Mouse (Mus musculus): ENCODE data around the gene Eef1g. TPM values are rescaled to one million over a fixed set of nuclear protein-coding genes. Genes with fewer than 3 reads are reported as not detected.

Eef1g gene
- polyA plus RNA-seq (2015; fragmentation: Nextera tagmentation; extraction: Ambion mirVana), result 153 and 159 TPM in 2 replicates

GRCm38 (mm10) chr19:8966590-8967372 is at the start of gene Eef1g:
Gene Eef1g (plus strand): TSS chr19:8967041.
- H3K9ac ChIP-seq (replicated peaks; ENCODE audit: low read depth), result peak within 1 kb of the TSS; percentile 83
- WGBS, result under 1% methylated on average over 50 of the region's 52 CpGs

GRCm38 (mm10) chr19:8919000-8919399 is 47.8 kb upstream of the Eef1g start:
- TF ChIP-seq EP300 (IDR thresholded peaks at IDR 0.05) (no peak), CTCF (IDR thresholded peaks at IDR 0.05) (no peak)
- Histone ChIP-seq H3K4me2 (replicated peaks; ENCODE audit: low read depth, low read length) (no peak overlapping the region), H3K27me3 (replicated peaks; ENCODE audit: insufficient read depth, low read length) (no peaks in the 10 kb centered on the region), H3K36me3 (ENCODE audit: insufficient read depth, low read length) (peaks cover 25% of the 10 kb centered on the region), H3K9ac (replicated peaks; ENCODE audit: low read depth) (no peak overlapping the region), H3K27ac (ENCODE audit: low read length) (no peak overlapping the region), H3K9me3 (ENCODE audit: low read length) (no peaks in the 10 kb centered on the region), H3K4me3 (ENCODE audit: low read depth, low read length) (no peak overlapping the region), H3K4me1 (ENCODE audit: insufficient read depth, low read depth, low read length) (peaks cover 7% of the 10 kb centered on the region; the same call in 1 of the 2 replicates)
- DNase-seq (ENCODE audit: low spot score), result no peak
- ATAC-seq, result no peak
- WGBS, result 91% methylated on average over 3 of the region's 3 CpGs

More at GRCm38 (mm10) chr19:8966590-8967372, at the start of gene Eef1g:
- H3K4me2 ChIP-seq (replicated peaks; ENCODE audit: low read depth, low read length), result peak within 1 kb of the TSS; percentile 82
- peak within 1 kb of the TSS; percentile 98 for H3K27ac ChIP-seq (ENCODE audit: low read length)
- peak; percentile 100 for DNase-seq (ENCODE audit: low spot score)
- no peaks in the 10 kb centered on the region for H3K9me3 ChIP-seq (ENCODE audit: low read length)
- 0 out of 2 replicates have a peak, but pooled peaks cover 4% of the 10 kb centered on the region for H3K4me1 ChIP-seq (ENCODE audit: insufficient read depth, low read depth, low read length)
- H3K27me3 ChIP-seq (replicated peaks; ENCODE audit: insufficient read depth, low read length), result no peaks in the 10 kb centered on the region
- TF ChIP-seq EP300 (IDR thresholded peaks at IDR 0.05), result peak; percentile 88
- no peak for TF ChIP-seq CTCF (IDR thresholded peaks at IDR 0.05)
- peak; percentile 99 for ATAC-seq
- H3K36me3 ChIP-seq (ENCODE audit: insufficient read depth, low read length), result peaks cover 34% of the 10 kb centered on the region
- peak within 1 kb of the TSS; percentile 64 for H3K4me3 ChIP-seq (ENCODE audit: low read depth, low read length)

- Histone ChIP-seq H3K36me3 (ENCODE audit: insufficient read depth, low read length) (peaks cover 19% of the 10 kb centered on the region), H3K27ac (ENCODE audit: low read length) (peak overlapping the region; percentile 91), H3K9ac (replicated peaks; ENCODE audit: low read depth) (no peak overlapping the region), H3K4me2 (replicated peaks; ENCODE audit: low read depth, low read length) (peak overlapping the region; percentile 66; the same call in 1 of the 2 replicates), H3K27me3 (replicated peaks; ENCODE audit: insufficient read depth, low read length) (no peaks in the 10 kb centered on the region), H3K9me3 (ENCODE audit: low read length) (no peaks in the 10 kb centered on the region), H3K4me3 (ENCODE audit: low read depth, low read length) (no peak overlapping the region), H3K4me1 (ENCODE audit: insufficient read depth, low read depth, low read length) (peaks cover 7% of the 10 kb centered on the region; the same call in 1 of the 2 replicates)
- no peak for DNase-seq (ENCODE audit: low spot score)
- no peak for ATAC-seq
- TF ChIP-seq CTCF (IDR thresholded peaks at IDR 0.05) (no peak), EP300 (IDR thresholded peaks at IDR 0.05) (no peak)
- WGBS, result 76% methylated on average over 6 of the region's 6 CpGs
Measured at GRCm38 (mm10) chr19:8919684-8920072, 47.2 kb upstream of the Eef1g start.

- peak within 1 kb of the TSS; percentile 91 for H3K27ac ChIP-seq (ENCODE audit: low read length)
- peaks cover 14% of the 10 kb centered on the region; the same call in 1 of the 2 replicates for H3K36me3 ChIP-seq (ENCODE audit: insufficient read depth, low read length)
- DNase-seq (ENCODE audit: low spot score), result peak; percentile 97
- H3K9me3 ChIP-seq (ENCODE audit: low read length), result no peaks in the 10 kb centered on the region
- peaks cover 7% of the 10 kb centered on the region; the same call in 1 of the 2 replicates for H3K4me1 ChIP-seq (ENCODE audit: insufficient read depth, low read depth, low read length)
- no peaks in the 10 kb centered on the region for H3K27me3 ChIP-seq (replicated peaks; ENCODE audit: insufficient read depth, low read length)
- no peak for TF ChIP-seq CTCF (IDR thresholded peaks at IDR 0.05)
- TF ChIP-seq EP300 (IDR thresholded peaks at IDR 0.05), result no peak
- ATAC-seq, result peak; percentile 99
- 4% methylated on average over 40 of the region's 50 CpGs for WGBS
- peak within 1 kb of the TSS; percentile 77 for H3K9ac ChIP-seq (replicated peaks; ENCODE audit: low read depth)
- peak within 1 kb of the TSS; percentile 74 for H3K4me3 ChIP-seq (ENCODE audit: low read depth, low read length)
- H3K4me2 ChIP-seq (replicated peaks; ENCODE audit: low read depth, low read length), result peak within 1 kb of the TSS; percentile 66
Measured at GRCm38 (mm10) chr19:8920073-8920736, 46.6 kb upstream of the Eef1g start, which contains the start of gene B3gat3. Gene B3gat3 (plus strand): TSS chr19:8920374.

DNA sequence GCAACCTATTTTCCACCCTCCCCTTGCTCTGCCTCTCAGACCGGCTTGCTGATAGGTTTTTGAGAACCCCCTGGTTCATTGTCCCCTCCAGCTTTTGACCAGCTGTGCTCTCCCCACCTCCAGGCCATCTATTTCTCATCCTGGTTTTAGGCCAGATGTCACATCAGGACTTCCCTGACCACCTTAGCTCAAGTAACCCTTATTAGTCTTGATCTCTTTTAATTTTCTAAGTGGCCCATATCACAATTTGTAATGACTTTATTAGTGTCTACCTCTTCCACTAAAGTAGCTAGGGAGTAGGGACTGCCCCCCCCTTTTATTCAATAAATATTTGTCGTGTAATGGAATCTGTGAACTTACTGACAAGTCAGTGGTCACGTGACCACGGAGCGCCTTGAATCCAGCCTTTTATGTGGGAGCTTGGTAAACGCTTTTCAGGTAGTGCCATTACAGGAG is 46.0 kb upstream of the Eef1g start:
- no peak for ATAC-seq
- TF ChIP-seq EP300 (IDR thresholded peaks at IDR 0.05) (no peak), CTCF (IDR thresholded peaks at IDR 0.05) (no peak)
- H3K4me2 ChIP-seq (replicated peaks; ENCODE audit: low read depth, low read length), result peak overlapping the region; percentile 66
- peak; percentile 86 for DNase-seq (ENCODE audit: low spot score)
- under 1% methylated on average over 6 of the region's 6 CpGs for WGBS
- H3K9me3 ChIP-seq (ENCODE audit: low read length), result no peaks in the 10 kb centered on the region
- peaks cover 8% of the 10 kb centered on the region for H3K36me3 ChIP-seq (ENCODE audit: insufficient read depth, low read length)
- H3K27me3 ChIP-seq (replicated peaks; ENCODE audit: insufficient read depth, low read length), result no peaks in the 10 kb centered on the region
- peak overlapping the region; percentile 77 for H3K9ac ChIP-seq (replicated peaks; ENCODE audit: low read depth)
- peaks cover 7% of the 10 kb centered on the region; the same call in 1 of the 2 replicates for H3K4me1 ChIP-seq (ENCODE audit: insufficient read depth, low read depth, low read length)
- H3K4me3 ChIP-seq (ENCODE audit: low read depth, low read length), result peak overlapping the region; percentile 74
- H3K27ac ChIP-seq (ENCODE audit: low read length), result peak overlapping the region; percentile 91

GRCm38 (mm10) chr19:8921741-8922140 is 45.1 kb upstream of the Eef1g start:
- WGBS, result 71% methylated on average over 9 of the region's 9 CpGs
- DNase-seq (ENCODE audit: low spot score) (no peak), ATAC-seq (no peak)
- no peak overlapping the region for H3K27ac ChIP-seq (ENCODE audit: low read length)
- H3K9me3 ChIP-seq (ENCODE audit: low read length), result no peaks in the 10 kb centered on the region
- H3K4me3 ChIP-seq (ENCODE audit: low read depth, low read length), result no peak overlapping the region
- H3K4me2 ChIP-seq (replicated peaks; ENCODE audit: low read depth, low read length), result no peak overlapping the region; the same call in 1 of the 2 replicates
- H3K4me1 ChIP-seq (ENCODE audit: insufficient read depth, low read depth, low read length), result peaks cover 7% of the 10 kb centered on the region; the same call in 1 of the 2 replicates
- no peak overlapping the region for H3K9ac ChIP-seq (replicated peaks; ENCODE audit: low read depth)
- TF ChIP-seq EP300 (IDR thresholded peaks at IDR 0.05), result no peak
- H3K27me3 ChIP-seq (replicated peaks; ENCODE audit: insufficient read depth, low read length), result no peaks in the 10 kb centered on the region
- peaks cover 4% of the 10 kb centered on the region; the same call in 1 of the 2 replicates for H3K36me3 ChIP-seq (ENCODE audit: insufficient read depth, low read length)

Data from lung, postnatal 0 days (tissue).